Mouse (Mus musculus) testis, adult 2 months (tissue): ENCODE results near the gene Dnajc22.

Experiments used
- CTCF ChIP-seq: fragments of 200-500 bp; IDR thresholded peaks from 2 replicates; pipeline ENCODE4 v1.5.1; 2012; ENCODE audit warnings: low read depth, mild to moderate bottlenecking, inconsistent platforms, low read length, moderate library complexity; ENCODE audit not compliant: control insufficient read depth, insufficient read depth, insufficient replicate concordance
- POLR2A ChIP-seq: fragments of 200-500 bp; IDR thresholded peaks from 2 replicates; pipeline ENCODE4 v1.6.1; 2012; ENCODE audit warnings: low read depth, mild to moderate bottlenecking, inconsistent platforms, low read length, moderate library complexity; ENCODE audit not compliant: control insufficient read depth

- TF ChIP-seq CTCF (no peak), POLR2A (no peak)
These were observed 32.7 kb downstream of the Dnajc22 start, which contains the start of gene Spats2 for GRCm38 (mm10) chr15:99125711-99126080.
